Mouse (Mus musculus): Measurements from ENCODE around the gene Sdcbp2. TPM values are rescaled to one million over a fixed set of nuclear protein-coding genes. Genes with fewer than 3 reads are reported as not detected.

Gene Sdcbp2
- polyA plus RNA-seq, 1 experiment, result 2.3 TPM

GRCm38 (mm10) chr2:151635362-151636014 is 63.1 kb downstream of the Sdcbp2 start:
- H3K36me3 ChIP-seq (ENCODE audit: control insufficient read depth, insufficient read depth, low read length), result no peaks in the 10 kb centered on the region
- WGBS, result 61% methylated on average over 9 of the region's 9 CpGs
- H3K4me1 ChIP-seq (ENCODE audit: control insufficient read depth, insufficient read depth, insufficient read length), result no peaks in the 10 kb centered on the region
- TF ChIP-seq CTCF (IDR thresholded peaks at IDR 0.05; ENCODE audit: extremely low read depth, insufficient read depth, insufficient read length, insufficient replicate concordance) (no peak), POLR2A (IDR thresholded peaks at IDR 0.05; ENCODE audit: low read depth, low read length) (no peak)
- DNase-seq (ENCODE audit: low read depth in 1 of 2, low spot score in 2 of 2), result no peak
- no peak overlapping the region for H3K27ac ChIP-seq (ENCODE audit: insufficient read depth, low read length)
- H3K4me3 ChIP-seq (ENCODE audit: extremely low read depth, insufficient read depth, insufficient read length), result no peak overlapping the region
- peaks cover 13% of the 10 kb centered on the region for H3K27me3 ChIP-seq (ENCODE audit: control insufficient read depth, insufficient read depth, low read length)

GRCm38 (mm10) chr2:151636015-151636402 is 63.6 kb downstream of the Sdcbp2 start:
- no peak overlapping the region for H3K27ac ChIP-seq (ENCODE audit: insufficient read depth, low read length)
- no peaks in the 10 kb centered on the region for H3K36me3 ChIP-seq (ENCODE audit: control insufficient read depth, insufficient read depth, low read length)
- peaks cover 13% of the 10 kb centered on the region for H3K27me3 ChIP-seq (ENCODE audit: control insufficient read depth, insufficient read depth, low read length)
- H3K4me1 ChIP-seq (ENCODE audit: control insufficient read depth, insufficient read depth, insufficient read length), result no peaks in the 10 kb centered on the region
- no peak for DNase-seq (ENCODE audit: low read depth in 1 of 2, low spot score in 2 of 2)
- 66% methylated on average over 2 of the region's 2 CpGs for WGBS
- H3K4me3 ChIP-seq (ENCODE audit: extremely low read depth, insufficient read depth, insufficient read length), result no peak overlapping the region
- TF ChIP-seq CTCF (IDR thresholded peaks at IDR 0.05; ENCODE audit: extremely low read depth, insufficient read depth, insufficient read length, insufficient replicate concordance) (no peak), POLR2A (IDR thresholded peaks at IDR 0.05; ENCODE audit: low read depth, low read length) (no peak)

Other genes with a start within 250 kb of the Sdcbp2 start
- not detected in 2 replicates for gene 4921509C19Rik, start 96.5 kb upstream of the Sdcbp2 start, polyA plus RNA-seq (2012; rRNA removed)
- gene Nsfl1c, start 78.4 kb upstream of the Sdcbp2 start, polyA plus RNA-seq (2012; rRNA removed), result 29.4 and 30.7 TPM in 2 replicates
- gene Fkbp1a, start 30.1 kb upstream of the Sdcbp2 start, polyA plus RNA-seq (2012; rRNA removed), result 33.4 and 37.1 TPM in 2 replicates
- 0.20 and 0.65 TPM in 2 replicates for gene Snph, start 60.0 kb downstream of the Sdcbp2 start, polyA plus RNA-seq (2012; rRNA removed)
- gene Rad21l, start 95.9 kb downstream of the Sdcbp2 start, polyA plus RNA-seq (2012; rRNA removed), result not detected in 2 replicates
- gene Tmem74b, start 129.4 kb downstream of the Sdcbp2 start, polyA plus RNA-seq (2012; rRNA removed), result 0.06 and 0.11 TPM in 2 replicates
- gene Psmf1, start 171.6 kb downstream of the Sdcbp2 start, polyA plus RNA-seq (2012; rRNA removed), result 39.5 and 43.2 TPM in 2 replicates

All from spleen, adult 2 months (tissue).